Mouse (Mus musculus): ENCODE measurements around the gene Tet3. TPM values are rescaled to one million over a fixed set of nuclear protein-coding genes. Genes with fewer than 3 reads are reported as not detected.

The Tet3 gene
- polyA plus RNA-seq, 1 experiment from 2014 or later = 13.9 TPM

GRCm38 (mm10) chr6:83439119-83439767, 19.6 kb downstream of the Tet3 start:
- 95% methylated on average over 13 of the region's 13 CpGs for WGBS (ENCODE audit: missing documents)
- Histone ChIP-seq H3K4me3 (ENCODE audit: inconsistent target) (no peak overlapping the region), H3K36me3 (ENCODE audit: inconsistent target) (peaks cover 31% of the 10 kb centered on the region), H3K27ac (no peak overlapping the region), H3K79me2 (ENCODE audit: inconsistent target) (peaks cover 98% of the 10 kb centered on the region)

GRCm38 (mm10) chr6:83438584-83438983, 20.3 kb downstream of the Tet3 start:
- no peak overlapping the region for H3K27ac ChIP-seq
- H3K79me2 ChIP-seq (ENCODE audit: inconsistent target) = peaks cover 98% of the 10 kb centered on the region
- H3K36me3 ChIP-seq (ENCODE audit: inconsistent target) = peaks cover 31% of the 10 kb centered on the region
- no peak overlapping the region for H3K4me3 ChIP-seq (ENCODE audit: inconsistent target)
- 93% methylated on average over 3 of the region's 3 CpGs for WGBS (ENCODE audit: missing documents)

DNA sequence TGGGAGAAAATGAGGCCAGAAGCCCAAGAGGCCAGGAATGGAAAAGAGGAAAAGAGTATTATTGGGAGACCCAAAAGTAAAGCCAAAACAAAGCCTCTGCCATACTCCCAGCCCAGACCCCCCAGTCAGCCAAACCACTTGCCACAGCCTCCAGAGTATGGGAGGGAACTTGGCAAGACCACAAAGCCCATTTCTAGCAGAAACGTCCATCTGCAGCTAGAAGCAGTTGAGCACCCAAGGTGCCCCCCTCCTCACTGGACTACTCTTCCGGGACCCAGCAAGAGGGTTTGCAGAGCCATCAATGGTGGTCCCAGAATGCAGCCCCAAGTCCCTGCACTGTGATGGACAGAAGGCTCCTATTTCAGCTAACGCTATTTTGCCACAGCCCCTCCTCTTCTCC, 21.1 kb downstream of the Tet3 start:
- Histone ChIP-seq H3K4me3 (ENCODE audit: inconsistent target) (no peak overlapping the region), H3K36me3 (ENCODE audit: inconsistent target) (peaks cover 33% of the 10 kb centered on the region), H3K79me2 (ENCODE audit: inconsistent target) (peaks cover 98% of the 10 kb centered on the region), H3K27ac (no peak overlapping the region)
- WGBS (ENCODE audit: missing documents) = 46% methylated on average over 3 of the region's 3 CpGs

GRCm38 (mm10) chr6:83437225-83437624, 21.7 kb downstream of the Tet3 start:
- H3K4me3 ChIP-seq (ENCODE audit: inconsistent target) = no peak overlapping the region
- peaks cover 98% of the 10 kb centered on the region for H3K79me2 ChIP-seq (ENCODE audit: inconsistent target)
- peaks cover 39% of the 10 kb centered on the region for H3K36me3 ChIP-seq (ENCODE audit: inconsistent target)
- WGBS (ENCODE audit: missing documents) = 97% methylated on average over 3 of the region's 3 CpGs
- no peak overlapping the region for H3K27ac ChIP-seq

DNA sequence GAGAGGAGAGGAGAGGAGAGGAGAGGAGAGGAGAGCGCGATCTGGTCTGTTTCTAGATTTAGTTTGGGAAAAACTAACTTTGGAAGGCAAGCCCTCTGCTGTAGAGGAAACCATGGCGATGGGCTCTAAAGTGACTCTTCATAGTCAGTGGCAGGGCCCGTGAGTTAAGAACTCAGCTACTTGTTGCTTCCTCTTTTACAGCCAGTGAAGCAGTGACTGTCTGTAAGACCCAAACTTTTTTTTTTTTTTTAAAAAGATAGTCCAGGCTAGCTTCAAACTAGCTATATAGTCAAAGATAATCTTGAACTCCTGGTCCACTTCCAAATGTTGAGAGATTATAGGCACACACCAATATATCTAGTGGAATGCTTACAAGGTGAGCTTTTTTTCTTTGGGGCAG, 22.3 kb downstream of the Tet3 start:
- no peak overlapping the region for H3K4me3 ChIP-seq (ENCODE audit: inconsistent target)
- peaks cover 98% of the 10 kb centered on the region for H3K79me2 ChIP-seq (ENCODE audit: inconsistent target)
- no peak overlapping the region for H3K27ac ChIP-seq
- peaks cover 45% of the 10 kb centered on the region for H3K36me3 ChIP-seq (ENCODE audit: inconsistent target)
- WGBS (ENCODE audit: missing documents) = 17% methylated on average over 1 of the region's 4 CpGs

DNA sequence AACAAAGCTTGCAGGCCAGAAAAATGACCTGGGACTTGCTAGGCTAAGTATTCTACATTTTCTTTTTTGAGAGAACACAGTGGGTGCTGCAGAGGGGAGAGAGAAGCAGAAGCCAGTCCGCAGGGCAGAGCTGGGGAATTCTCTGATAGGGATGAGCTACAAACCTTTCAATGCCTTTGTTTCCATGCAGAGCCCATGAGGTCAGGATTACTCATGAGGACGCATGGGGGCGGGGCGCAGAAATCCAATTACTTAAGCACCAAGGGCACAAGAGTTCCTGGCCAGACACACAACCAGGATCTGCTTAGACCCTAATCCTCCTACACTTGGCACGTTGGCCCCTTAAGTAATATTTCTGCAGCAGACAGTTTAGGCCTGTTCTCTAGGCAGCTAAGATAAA, 23.7 kb downstream of the Tet3 start:
- H3K4me3 ChIP-seq (ENCODE audit: inconsistent target) = no peak overlapping the region
- no peak overlapping the region for H3K27ac ChIP-seq
- H3K79me2 ChIP-seq (ENCODE audit: inconsistent target) = peaks cover 100% of the 10 kb centered on the region
- peaks cover 55% of the 10 kb centered on the region for H3K36me3 ChIP-seq (ENCODE audit: inconsistent target)
- WGBS (ENCODE audit: missing documents) = 91% methylated on average over 5 of the region's 5 CpGs

- Histone ChIP-seq H3K36me3 (ENCODE audit: inconsistent target) (peaks cover 51% of the 10 kb centered on the region), H3K27ac (no peak overlapping the region), H3K4me3 (ENCODE audit: inconsistent target) (no peak overlapping the region), H3K79me2 (ENCODE audit: inconsistent target) (peaks cover 100% of the 10 kb centered on the region)
- 73% methylated on average over 4 of the region's 4 CpGs for WGBS (ENCODE audit: missing documents)
Observed at GRCm38 (mm10) chr6:83433546-83433945, 25.3 kb downstream of the Tet3 start.

- H3K27ac ChIP-seq = no peak overlapping the region
- WGBS (ENCODE audit: missing documents) = 76% methylated on average over 7 of the region's 7 CpGs
- H3K79me2 ChIP-seq (ENCODE audit: inconsistent target) = peaks cover 100% of the 10 kb centered on the region
- no peak overlapping the region for H3K4me3 ChIP-seq (ENCODE audit: inconsistent target)
- H3K36me3 ChIP-seq (ENCODE audit: inconsistent target) = peaks cover 49% of the 10 kb centered on the region
Observed at GRCm38 (mm10) chr6:83432966-83433365, 25.9 kb downstream of the Tet3 start.

DNA sequence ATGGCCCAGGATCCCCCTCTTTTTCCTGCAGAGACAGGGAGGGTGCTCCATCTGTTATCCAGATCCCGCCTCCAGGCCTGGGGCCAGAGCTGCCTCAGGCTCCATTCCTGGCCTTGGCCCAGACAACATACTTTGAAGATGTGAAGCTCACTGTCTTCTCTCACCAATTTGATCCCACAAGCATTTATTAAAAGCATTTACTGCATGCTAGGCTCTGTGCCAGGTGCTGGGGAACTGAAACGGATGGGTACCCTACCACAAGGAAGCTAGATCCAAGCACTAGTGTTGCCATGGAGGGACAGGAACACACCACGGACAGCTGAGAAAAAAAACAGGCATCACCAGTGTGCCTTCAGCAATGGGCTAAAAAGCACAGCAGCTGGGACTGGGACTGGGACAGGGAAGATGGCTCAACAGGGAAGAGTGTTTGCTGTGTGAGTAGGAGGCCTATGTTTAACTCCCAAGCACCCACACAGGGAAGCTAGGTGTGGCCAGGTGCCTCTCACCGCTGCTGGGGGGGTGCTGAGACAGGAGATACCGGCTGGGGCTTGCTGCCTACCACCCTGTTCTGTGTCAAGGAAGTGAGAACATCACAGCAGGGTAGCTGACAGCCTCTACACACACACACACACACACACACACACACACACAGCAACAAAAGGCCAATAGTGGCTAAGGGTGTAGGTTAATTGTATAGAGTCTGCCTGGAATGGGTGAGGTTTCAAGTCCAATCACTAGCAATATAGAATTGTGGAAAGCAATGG, 30.7 kb downstream of the Tet3 start:
- 61% methylated on average over 5 of the region's 5 CpGs for whole genome bisulfite sequencing (ENCODE audit: missing documents)
- no peak overlapping the region for H3K27ac ChIP-seq
- no peak overlapping the region for H3K4me3 ChIP-seq (ENCODE audit: inconsistent target)
- H3K36me3 ChIP-seq (ENCODE audit: inconsistent target) = peaks cover 79% of the 10 kb centered on the region
- peaks cover 100% of the 10 kb centered on the region for H3K79me2 ChIP-seq (ENCODE audit: inconsistent target)

- 93% methylated on average over 6 of the region's 6 CpGs for WGBS (ENCODE audit: missing documents)
- peaks cover 80% of the 10 kb centered on the region for H3K36me3 ChIP-seq (ENCODE audit: inconsistent target)
- H3K79me2 ChIP-seq (ENCODE audit: inconsistent target) = peaks cover 100% of the 10 kb centered on the region
- H3K27ac ChIP-seq = no peak overlapping the region
- H3K4me3 ChIP-seq (ENCODE audit: inconsistent target) = no peak overlapping the region
Observed at GRCm38 (mm10) chr6:83427512-83427911, 31.4 kb downstream of the Tet3 start.

- peaks cover 81% of the 10 kb centered on the region for H3K36me3 ChIP-seq (ENCODE audit: inconsistent target)
- WGBS (ENCODE audit: missing documents) = 100% methylated on average over 3 of the region's 3 CpGs
- no peak overlapping the region for H3K27ac ChIP-seq
- peaks cover 100% of the 10 kb centered on the region for H3K79me2 ChIP-seq (ENCODE audit: inconsistent target)
- H3K4me3 ChIP-seq (ENCODE audit: inconsistent target) = no peak overlapping the region
Observed at GRCm38 (mm10) chr6:83426576-83426975, 32.3 kb downstream of the Tet3 start.

DNA sequence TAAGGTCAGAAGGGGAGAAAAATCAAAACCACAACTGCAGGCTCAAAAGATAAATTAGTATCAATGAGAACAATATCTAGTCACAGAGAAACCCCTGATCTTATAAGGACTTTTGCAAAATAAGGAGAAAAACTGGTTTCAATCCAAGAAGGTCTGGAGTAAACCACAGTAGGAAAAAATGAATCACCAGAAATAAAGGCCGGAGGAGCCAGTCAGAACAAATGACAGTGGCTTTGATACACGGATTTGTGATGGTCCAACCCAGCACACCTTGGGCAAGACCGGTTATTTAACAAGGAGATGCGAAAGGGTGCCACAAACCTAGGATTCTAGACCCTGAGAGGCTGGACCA, 34.9 kb downstream of the Tet3 start:
- Histone ChIP-seq H3K36me3 (ENCODE audit: inconsistent target) (peaks cover 70% of the 10 kb centered on the region), H3K79me2 (ENCODE audit: inconsistent target) (peaks cover 100% of the 10 kb centered on the region), H3K4me3 (ENCODE audit: inconsistent target) (no peak overlapping the region), H3K27ac (no peak overlapping the region)
- 93% methylated on average over 4 of the region's 4 CpGs for WGBS (ENCODE audit: missing documents)

GRCm38 (mm10) chr6:83423400-83424052, 35.4 kb downstream of the Tet3 start:
- peaks cover 68% of the 10 kb centered on the region for H3K36me3 ChIP-seq (ENCODE audit: inconsistent target)
- no peak overlapping the region for H3K27ac ChIP-seq
- no peak overlapping the region for H3K4me3 ChIP-seq (ENCODE audit: inconsistent target)
- 89% methylated on average over 7 of the region's 8 CpGs for WGBS (ENCODE audit: missing documents)
- peaks cover 100% of the 10 kb centered on the region for H3K79me2 ChIP-seq (ENCODE audit: inconsistent target)

GRCm38 (mm10) chr6:83421866-83422649, 36.8 kb downstream of the Tet3 start:
- Histone ChIP-seq H3K36me3 (ENCODE audit: inconsistent target) (peaks cover 56% of the 10 kb centered on the region), H3K79me2 (ENCODE audit: inconsistent target) (peaks cover 100% of the 10 kb centered on the region), H3K4me3 (ENCODE audit: inconsistent target) (no peak overlapping the region), H3K27ac (no peak overlapping the region)
- WGBS (ENCODE audit: missing documents) = 88% methylated on average over 11 of the region's 11 CpGs
